Mouse (Mus musculus) intestine, embryonic 16.5 days (tissue): ENCODE data around the gene Pecr. TPM values are rescaled to one million over a fixed set of nuclear protein-coding genes. Genes with fewer than 3 reads are reported as not detected.

ENCODE experiments used
- ATAC-seq: fragments of 200-750 bp; cut with Nextera tagmentation; 2 replicates; pipeline ENCODE4 v1.8.0; 2017; ENCODE audit warnings: moderate TSS enrichment, moderate library complexity
- H3K27ac ChIP-seq: fragments of 300-500 bp; sonication (generic); 2 replicates; pipeline ENCODE4 v1.5.1; 2014; ENCODE audit warnings: mild to moderate bottlenecking, low read length
- H3K27me3 ChIP-seq: fragments of 300-500 bp; sonication (generic); replicated peaks from 2 replicates; pipeline ENCODE4 v1.6.1; 2014; ENCODE audit warnings: low read length, control low read depth, mixed read lengths; ENCODE audit not compliant: control insufficient read depth, insufficient read depth
- H3K36me3 ChIP-seq: fragments of 300-500 bp; sonication (generic); 2 replicates; pipeline ENCODE4 v1.6.1; 2014; ENCODE audit warnings: low read length, control low read depth; ENCODE audit not compliant: control insufficient read depth, insufficient read depth
- H3K4me1 ChIP-seq: fragments of 300-500 bp; sonication (generic); 2 replicates; pipeline ENCODE4 v1.6.1; 2014; ENCODE audit warnings: low read length, control low read depth, mixed read lengths; ENCODE audit not compliant: control insufficient read depth, insufficient read depth
- H3K4me2 ChIP-seq: fragments of 300-500 bp; sonication (generic); 2 replicates; pipeline ENCODE4 v1.6.1; 2014; ENCODE audit warnings: low read depth, low read length, control low read depth
- H3K4me3 ChIP-seq: fragments of 300-500 bp; sonication (generic); 2 replicates; pipeline ENCODE4 v1.5.1; 2014; ENCODE audit warnings: mild to moderate bottlenecking, low read length
- H3K9ac ChIP-seq: fragments of 300-500 bp; sonication (generic); 2 replicates; pipeline ENCODE4 v1.6.1; 2014; ENCODE audit warnings: low read depth, low read length
- H3K9me3 ChIP-seq: fragments of 300-500 bp; sonication (generic); 2 replicates; pipeline ENCODE4 v1.6.1; 2016; ENCODE audit warnings: low read length, control low read depth; ENCODE audit not compliant: control insufficient read depth
- WGBS: fragments of 180-500 bp; shearing (Covaris S2); extraction: QIAGEN DNeasy Blood & Tissue Kit; methylation state at CpG from one replicate; pipeline ENCODE4 v1.1.7; 2014; 5-methylcytosine and 5-hydroxymethylcytosine counted together
- polyA plus RNA-seq: library from polyadenylated mRNA; unstranded; fragments of >200 nt; fragmentation: Nextera tagmentation; extraction: Ambion mirVana; gene quantifications from 2 replicates; pipeline ENCODE4 v1.2.1, GENCODE M21; 2015

The Pecr gene
- 82.7 and 96.5 TPM in 2 replicates for polyA plus RNA-seq

DNA sequence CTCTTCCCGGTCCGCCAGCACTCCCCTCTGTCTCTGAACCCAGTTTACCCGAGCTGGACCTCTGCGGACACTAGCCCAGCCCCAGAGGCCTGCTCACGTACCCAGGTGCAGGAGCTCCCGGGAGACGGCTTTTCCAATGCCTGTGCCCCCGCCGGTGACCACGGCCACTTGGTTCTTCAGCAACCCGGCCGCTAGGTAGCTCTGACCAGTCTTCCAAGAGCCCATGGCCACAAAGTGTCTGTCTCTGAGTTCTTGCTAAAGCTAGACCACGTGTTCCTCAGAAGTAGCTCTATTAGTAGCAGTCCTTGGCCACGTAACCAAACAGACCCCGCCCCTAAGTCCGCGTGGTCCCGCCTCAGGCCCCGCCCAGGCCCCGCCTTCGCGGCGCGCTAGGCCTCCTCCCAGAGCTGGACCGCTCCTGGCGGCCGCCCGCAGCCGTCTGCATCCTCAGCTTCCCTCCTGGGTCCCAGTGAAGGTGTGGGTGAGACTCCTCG lies at the start of gene Pecr, which contains the start of gene Tmem169:
TSS of gene Pecr (minus strand) at position 323 of the 494 bp plus-strand sequence.
TSS of gene Tmem169 (plus strand) at position 378 of the 494 bp plus-strand sequence.
- H3K27me3 ChIP-seq, result no peaks in the 10 kb centered on the region
- no peaks in the 10 kb centered on the region for H3K36me3 ChIP-seq
- H3K4me2 ChIP-seq, result peak within 1 kb of the TSS; percentile 72
- no peaks in the 10 kb centered on the region for H3K9me3 ChIP-seq
- peak within 1 kb of the TSS; percentile 60 for H3K4me3 ChIP-seq
- peaks cover 3% of the 10 kb centered on the region for H3K4me1 ChIP-seq
- ATAC-seq, result peak; percentile 98
- H3K27ac ChIP-seq, result peak within 1 kb of the TSS; percentile 78
- peak within 1 kb of the TSS; percentile 75 for H3K9ac ChIP-seq
- 0% methylated on average over 30 of the region's 30 CpGs for whole genome bisulfite sequencing

- Histone ChIP-seq H3K27me3 (no peaks in the 10 kb centered on the region), H3K27ac (no peak overlapping the region), H3K4me3 (no peak overlapping the region), H3K4me2 (no peak overlapping the region), H3K9me3 (no peaks in the 10 kb centered on the region), H3K36me3 (peaks cover 6% of the 10 kb centered on the region; the same call in 1 of the 2 replicates), H3K9ac (no peak overlapping the region), H3K4me1 (no peaks in the 10 kb centered on the region)
- 92% methylated on average over 11 of the region's 11 CpGs for WGBS
- no peak for ATAC-seq
Observed at GRCm38 (mm10) chr1:72326162-72326821, 42.2 kb upstream of the Pecr start.

- H3K9me3 ChIP-seq, result no peaks in the 10 kb centered on the region
- peaks cover 4% of the 10 kb centered on the region; the same call in 1 of the 2 replicates for H3K36me3 ChIP-seq
- H3K4me1 ChIP-seq, result no peaks in the 10 kb centered on the region
- H3K9ac ChIP-seq, result no peak overlapping the region
- no peaks in the 10 kb centered on the region for H3K27me3 ChIP-seq
- H3K4me2 ChIP-seq, result no peak overlapping the region
- H3K27ac ChIP-seq, result no peak overlapping the region
- no peak overlapping the region for H3K4me3 ChIP-seq
- ATAC-seq, result no peak
- 88% methylated on average over 4 of the region's 4 CpGs for WGBS
Observed at GRCm38 (mm10) chr1:72323248-72323647, 39.1 kb upstream of the Pecr start.

GRCm38 (mm10) chr1:72320759-72321158 lies 36.6 kb upstream of the Pecr start:
- Histone ChIP-seq H3K4me3 (no peak overlapping the region), H3K27ac (no peak overlapping the region), H3K9me3 (no peaks in the 10 kb centered on the region), H3K4me2 (no peak overlapping the region), H3K4me1 (no peaks in the 10 kb centered on the region), H3K9ac (no peak overlapping the region), H3K27me3 (no peaks in the 10 kb centered on the region), H3K36me3 (no peaks in the 10 kb centered on the region)
- WGBS, result 92% methylated on average over 5 of the region's 5 CpGs
- ATAC-seq, result no peak

DNA sequence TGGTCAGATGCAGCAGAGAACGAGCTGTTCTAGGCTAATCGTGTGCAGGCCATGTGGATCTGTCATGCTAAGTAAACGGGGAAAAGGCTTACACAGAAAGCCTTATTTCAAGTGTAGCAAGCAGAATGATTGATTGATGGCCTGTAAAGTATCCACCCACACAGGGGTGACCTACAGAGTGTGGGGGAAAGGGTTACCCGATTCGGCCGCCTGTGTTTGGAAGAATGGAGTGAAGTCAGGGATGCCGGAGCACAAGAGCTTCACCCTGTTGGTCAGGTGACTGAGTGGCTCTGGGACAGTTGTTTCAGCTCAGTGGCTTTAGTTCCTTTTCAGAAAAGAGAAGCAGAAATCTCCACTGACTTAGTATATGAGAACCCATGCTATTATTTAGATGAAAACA lies 32.8 kb upstream of the Pecr start:
- Histone ChIP-seq H3K9me3 (no peaks in the 10 kb centered on the region), H3K4me2 (no peak overlapping the region), H3K27me3 (no peaks in the 10 kb centered on the region), H3K9ac (no peak overlapping the region), H3K27ac (no peak overlapping the region), H3K36me3 (peaks cover 5% of the 10 kb centered on the region; the same call in 1 of the 2 replicates), H3K4me1 (no peaks in the 10 kb centered on the region), H3K4me3 (no peak overlapping the region)
- ATAC-seq, result no peak
- 73% methylated on average over 7 of the region's 7 CpGs for WGBS

DNA sequence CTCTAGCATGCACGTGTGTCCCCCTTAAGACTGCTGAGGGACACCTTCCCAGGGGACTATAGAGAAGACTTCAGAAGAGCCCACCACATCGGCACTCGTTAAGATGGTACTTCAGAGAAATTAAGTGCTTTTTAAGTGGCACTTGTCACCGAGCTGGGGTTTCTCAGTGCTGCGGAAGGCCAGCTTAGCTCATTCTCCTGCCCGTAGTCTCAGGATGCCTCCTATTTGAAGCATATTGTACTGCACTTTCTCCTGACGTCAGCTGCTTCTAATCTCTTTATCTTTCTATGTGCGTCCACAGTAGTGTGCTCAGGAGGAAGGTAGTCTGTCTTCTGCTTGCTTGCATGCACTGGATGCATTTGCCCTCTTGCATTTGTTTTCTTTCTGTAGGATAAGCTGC lies 32.3 kb upstream of the Pecr start:
- Histone ChIP-seq H3K9ac (no peak overlapping the region), H3K4me3 (no peak overlapping the region), H3K4me1 (no peaks in the 10 kb centered on the region), H3K36me3 (peaks cover 8% of the 10 kb centered on the region; the same call in 1 of the 2 replicates), H3K4me2 (no peak overlapping the region), H3K27me3 (no peaks in the 10 kb centered on the region), H3K9me3 (no peaks in the 10 kb centered on the region), H3K27ac (no peak overlapping the region)
- WGBS, result 82% methylated on average over 8 of the region's 8 CpGs
- ATAC-seq, result no peak

- H3K4me2 ChIP-seq, result no peak overlapping the region
- 89% methylated on average over 4 of the region's 4 CpGs for WGBS
- H3K27ac ChIP-seq, result no peak overlapping the region
- H3K9ac ChIP-seq, result no peak overlapping the region
- H3K4me3 ChIP-seq, result no peak overlapping the region
- H3K4me1 ChIP-seq, result no peaks in the 10 kb centered on the region
- ATAC-seq, result no peak
- no peaks in the 10 kb centered on the region for H3K27me3 ChIP-seq
- H3K36me3 ChIP-seq, result peaks cover 8% of the 10 kb centered on the region; the same call in 1 of the 2 replicates
- no peaks in the 10 kb centered on the region for H3K9me3 ChIP-seq
Observed at GRCm38 (mm10) chr1:72315447-72315846, 31.3 kb upstream of the Pecr start.

GRCm38 (mm10) chr1:72313399-72314039 lies 29.4 kb upstream of the Pecr start:
- ATAC-seq, result no peak
- Histone ChIP-seq H3K9ac (no peak overlapping the region), H3K4me2 (no peak overlapping the region), H3K4me3 (no peak overlapping the region), H3K9me3 (no peaks in the 10 kb centered on the region), H3K27me3 (no peaks in the 10 kb centered on the region), H3K27ac (no peak overlapping the region), H3K4me1 (no peaks in the 10 kb centered on the region), H3K36me3 (peaks cover 8% of the 10 kb centered on the region; the same call in 1 of the 2 replicates)
- WGBS, result 78% methylated on average over 5 of the region's 5 CpGs

GRCm38 (mm10) chr1:72312701-72313398 lies 28.7 kb upstream of the Pecr start:
- H3K4me1 ChIP-seq, result no peaks in the 10 kb centered on the region
- H3K27ac ChIP-seq, result no peak overlapping the region
- no peak overlapping the region for H3K4me2 ChIP-seq
- no peak for ATAC-seq
- peaks cover 8% of the 10 kb centered on the region; the same call in 1 of the 2 replicates for H3K36me3 ChIP-seq
- H3K4me3 ChIP-seq, result no peak overlapping the region
- H3K9me3 ChIP-seq, result no peaks in the 10 kb centered on the region
- H3K9ac ChIP-seq, result no peak overlapping the region
- H3K27me3 ChIP-seq, result no peaks in the 10 kb centered on the region
- 80% methylated on average over 9 of the region's 9 CpGs for WGBS
